Mouse (Mus musculus) frontal cortex, postnatal 14 days (tissue): ENCODE measurements around the gene D130052B06Rik.

Experiments used
- DNase-seq, 2 experiments: peaks; one replicate each; pipeline ENCODE4 v3.0.0; 2022; ENCODE audit warnings: low spot score in 2 of 2

The D130052B06Rik gene

DNA sequence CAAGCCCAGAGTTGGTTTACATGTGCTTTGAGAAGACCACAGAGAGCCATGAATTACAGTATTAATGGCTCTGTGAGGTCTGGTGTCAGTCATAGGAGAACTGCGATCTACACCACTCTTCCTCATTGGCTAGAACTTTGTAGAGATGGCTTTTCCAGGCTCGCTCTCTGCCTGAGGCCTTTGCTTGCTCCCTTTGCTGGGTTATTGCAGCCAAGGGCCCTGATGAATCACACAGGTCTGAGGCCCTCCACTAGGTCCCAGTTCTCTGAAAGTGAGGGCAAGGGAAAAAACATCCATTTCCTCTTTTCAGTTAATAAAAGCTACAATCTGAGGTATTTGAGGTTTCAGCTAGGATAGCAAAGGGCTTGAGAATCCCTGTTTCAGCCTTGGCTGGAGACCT is 64.5 kb downstream of the D130052B06Rik start:
- DNase-seq: no peak

DNA sequence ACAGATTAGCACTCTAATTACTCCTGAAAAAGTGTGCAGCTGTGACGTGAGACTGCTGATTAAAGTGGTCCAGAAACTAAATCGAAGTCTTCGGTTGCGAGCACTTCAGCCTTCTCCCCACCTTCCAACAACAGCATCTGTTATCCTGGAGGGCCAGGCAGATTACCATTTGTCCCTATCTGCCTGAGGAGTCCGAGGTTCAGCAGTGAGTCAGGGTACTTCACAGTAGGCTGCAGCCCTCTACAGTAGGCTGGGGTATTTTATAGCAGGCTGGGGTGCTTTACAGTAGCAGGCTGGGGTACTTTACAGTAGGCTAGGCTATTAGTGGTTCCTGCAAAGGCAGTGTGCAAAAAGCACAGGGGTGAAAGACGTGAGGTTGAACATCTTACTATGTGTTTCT is 69.3 kb downstream of the D130052B06Rik start:
- DNase-seq: no peak

DNA sequence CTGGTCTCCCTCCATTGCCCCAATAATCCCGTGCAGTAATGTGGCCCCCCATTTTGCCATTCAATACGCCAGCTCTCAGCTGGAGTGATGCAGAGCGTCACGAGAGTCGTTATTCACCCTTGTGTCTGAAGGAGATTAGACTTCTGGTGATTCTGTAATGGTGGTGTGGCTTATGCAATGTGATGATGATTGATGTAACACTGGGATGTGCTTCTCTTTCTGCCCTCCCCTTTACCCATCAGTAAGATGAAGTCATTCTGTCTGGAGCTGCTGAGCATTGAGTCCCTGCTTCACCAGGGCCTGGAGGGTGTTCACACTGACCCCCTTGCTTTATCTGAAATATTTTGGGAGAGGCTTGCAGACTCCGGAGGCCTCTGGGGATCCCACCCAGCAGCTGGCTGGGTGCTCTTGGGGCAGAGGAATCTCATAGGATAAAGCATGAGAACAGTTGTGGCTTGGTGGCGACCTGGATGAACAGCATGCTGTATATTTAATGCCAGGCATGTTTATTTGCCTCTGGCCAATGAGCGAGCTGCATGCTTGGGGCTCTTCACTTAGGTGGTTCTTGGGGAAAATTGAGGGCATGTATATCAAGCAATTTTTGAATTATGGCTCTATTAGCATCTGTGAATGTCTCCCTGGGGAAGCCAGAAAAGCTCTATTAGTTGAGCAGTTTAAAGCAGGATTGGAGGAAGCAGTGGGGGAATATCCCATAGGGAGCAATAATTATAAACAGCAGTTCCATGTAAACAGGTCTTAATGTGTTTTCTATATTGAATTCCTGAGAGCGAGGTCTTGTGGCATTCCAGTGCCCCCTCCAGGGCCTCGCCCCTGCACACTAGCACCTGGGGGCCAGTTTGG is 71.2 kb downstream of the D130052B06Rik start:
- DNase-seq: no peak
